Mouse (Mus musculus) retina, postnatal 1 day (tissue): ENCODE measurements around the gene Grin3b.
A peak's percentile ranks its signal among the peaks of the same experiment; 100 is the strongest.

Source experiments
- DNase-seq: peaks from one replicate; pipeline ENCODE4 v3.0.0-alpha.2; 2012

Gene Grin3b

GRCm38 (mm10) chr10:79970415-79971182, at the start of gene Grin3b:
Grin3b (plus strand) TSS chr10:79970715.
- DNase-seq: peak; percentile 28

DNA sequence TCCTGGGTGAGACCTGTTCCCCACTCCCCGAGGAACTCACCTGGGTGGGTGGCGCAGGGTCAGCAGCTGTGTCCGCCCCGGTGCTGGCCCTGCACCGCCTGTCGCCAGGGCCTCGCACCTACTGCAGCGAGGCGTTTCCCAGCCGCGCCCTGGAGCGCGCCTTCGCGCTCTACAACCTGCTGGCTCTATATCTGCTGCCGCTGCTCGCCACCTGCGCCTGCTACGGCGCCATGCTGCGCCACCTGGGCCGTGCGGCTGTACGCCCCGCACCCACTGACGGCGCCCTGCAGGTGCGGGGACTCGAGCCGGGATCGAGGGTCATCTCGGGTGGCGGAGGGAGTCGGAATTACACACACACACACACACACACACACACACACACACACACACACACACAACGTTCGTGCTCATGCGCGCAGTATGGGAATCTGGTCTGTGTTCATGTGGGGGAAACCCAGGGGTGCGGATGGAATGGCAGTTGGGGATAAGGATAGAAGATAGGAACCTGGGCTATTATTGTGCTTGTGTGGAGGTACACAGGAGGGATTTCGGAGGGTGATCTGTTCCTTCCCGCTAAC, 49.5 kb upstream of the Grin3b start, which contains the start of gene R3hdm4:
R3hdm4 (minus strand) TSS at position 251 of the 578 bp plus-strand sequence.
- peak; percentile 60 for DNase-seq

GRCm38 (mm10) chr10:79921572-79921971, 48.9 kb upstream of the Grin3b start:
- DNase-seq: peak; percentile 62

DNA sequence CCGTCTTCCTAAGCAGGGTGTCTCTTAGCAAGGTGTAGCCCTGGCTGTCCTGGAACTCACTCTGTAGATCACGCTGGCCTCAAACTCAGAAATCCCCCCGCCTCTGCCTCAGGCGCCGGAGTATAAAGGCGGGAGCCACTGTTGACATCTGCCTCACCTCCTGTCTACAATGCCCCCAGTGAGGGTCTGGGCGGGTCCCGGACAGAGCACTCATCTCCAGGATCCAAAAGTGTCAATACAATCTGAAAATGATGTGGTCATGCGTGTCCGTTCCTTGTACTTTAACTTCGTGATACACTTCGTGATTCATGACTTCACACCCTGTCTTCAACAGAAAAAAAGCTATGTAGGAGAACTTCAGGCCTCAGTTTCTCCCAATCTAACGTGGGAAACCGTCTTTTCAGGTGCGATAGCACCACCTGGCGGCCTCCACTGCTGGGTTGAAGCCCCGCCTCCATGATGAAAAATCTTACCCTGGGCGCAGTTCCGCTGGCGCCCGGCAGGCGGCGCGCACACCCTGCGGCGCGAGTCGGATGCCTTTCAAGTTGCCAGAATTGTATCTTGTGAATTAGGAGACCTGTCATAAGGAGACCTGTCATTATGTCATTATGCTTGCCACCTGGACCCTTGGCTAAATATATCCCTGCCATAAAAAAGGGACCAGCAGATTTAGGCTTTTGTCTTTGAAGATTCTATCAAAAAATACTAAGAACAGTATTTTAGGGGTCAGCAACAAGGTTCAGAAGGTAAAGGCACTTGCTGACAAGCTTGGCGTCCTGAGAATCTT, 45.3 kb upstream of the Grin3b start:
- DNase-seq: peak; percentile 90

- DNase-seq: no peak
These were observed 44.6 kb upstream of the Grin3b start for GRCm38 (mm10) chr10:79925785-79926490.

DNA sequence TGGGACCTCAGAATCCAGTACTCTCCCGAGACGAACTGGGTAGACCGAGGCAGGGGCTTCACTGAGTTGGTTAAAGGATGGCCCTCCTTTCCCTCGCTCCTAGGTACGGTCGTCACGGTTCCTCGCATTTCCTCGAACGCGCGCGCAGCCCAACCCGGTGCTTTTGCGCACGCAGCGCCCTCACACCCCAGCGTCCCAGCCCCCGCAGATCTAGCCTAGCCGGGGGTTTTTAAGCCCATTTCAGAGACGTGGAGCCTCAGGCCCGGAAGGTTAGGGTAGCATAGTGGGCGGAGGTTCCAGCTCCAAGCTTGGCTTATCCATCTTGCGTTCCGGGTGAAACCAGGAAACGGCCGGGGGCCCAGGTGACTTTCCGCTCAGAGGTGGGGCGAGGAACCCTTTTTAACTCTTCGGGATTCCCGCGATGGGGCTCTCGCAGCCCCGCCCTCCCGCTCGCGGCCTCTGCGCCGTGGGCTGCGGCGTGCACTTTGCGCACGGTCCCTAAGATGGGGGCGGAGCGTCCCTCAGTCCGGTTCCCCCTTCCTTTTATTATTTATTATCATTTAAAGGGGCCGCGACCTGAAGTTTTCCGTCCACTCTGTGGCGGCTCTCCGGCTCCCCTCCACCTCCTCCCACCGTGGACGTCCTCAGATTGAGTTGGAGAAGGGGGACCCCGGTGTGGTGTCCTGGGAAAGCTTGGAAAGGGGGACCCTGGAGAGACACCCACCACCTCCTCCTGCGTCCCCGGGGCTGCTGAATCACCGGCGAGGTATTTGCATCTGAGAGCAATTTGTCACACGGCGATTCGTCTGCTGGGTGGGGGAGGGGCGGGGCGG, 43.8 kb upstream of the Grin3b start, which contains the start of gene Arid3a:
Arid3a (plus strand) TSS at position 553 of the 833 bp plus-strand sequence.
- DNase-seq: peak; percentile 95

DNA sequence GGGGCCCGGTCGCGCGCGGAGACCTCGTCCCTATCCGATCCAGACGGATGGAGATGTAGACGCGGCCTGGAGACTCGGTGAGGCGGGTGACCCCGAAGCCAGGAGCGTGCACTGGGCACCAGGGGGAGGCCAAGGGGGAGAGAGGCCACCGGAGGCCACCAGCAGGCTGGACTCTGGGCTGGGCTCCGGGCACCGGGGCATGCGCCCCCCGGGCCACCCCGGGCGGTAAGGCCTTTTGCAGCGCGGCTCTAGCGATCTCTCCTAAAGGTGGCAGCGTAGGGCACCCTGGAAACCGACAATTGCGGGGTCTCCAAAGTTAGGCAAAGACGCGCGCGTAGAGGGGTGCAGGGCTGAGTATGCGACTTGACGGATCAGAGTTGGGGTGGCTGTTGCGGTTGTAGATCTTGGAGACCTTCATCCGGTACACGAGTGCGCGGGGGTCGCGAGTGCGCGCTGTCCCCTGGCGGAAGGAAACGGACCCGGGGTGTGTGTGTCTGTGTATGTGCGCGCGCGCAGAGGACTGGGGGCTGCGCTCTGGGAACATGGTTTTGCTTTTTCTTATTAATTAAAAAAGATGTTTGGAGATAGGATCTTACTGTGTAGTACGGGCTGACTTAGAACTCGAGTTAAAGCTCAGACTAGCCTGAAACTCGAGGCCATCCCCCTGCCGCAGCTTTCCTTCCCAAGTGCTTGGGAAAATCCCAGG, 43.0 kb upstream of the Grin3b start:
- peak; percentile 74 for DNase-seq

- DNase-seq: peak; percentile 63
These were observed 42.4 kb upstream of the Grin3b start for GRCm38 (mm10) chr10:79928030-79928694.

DNA sequence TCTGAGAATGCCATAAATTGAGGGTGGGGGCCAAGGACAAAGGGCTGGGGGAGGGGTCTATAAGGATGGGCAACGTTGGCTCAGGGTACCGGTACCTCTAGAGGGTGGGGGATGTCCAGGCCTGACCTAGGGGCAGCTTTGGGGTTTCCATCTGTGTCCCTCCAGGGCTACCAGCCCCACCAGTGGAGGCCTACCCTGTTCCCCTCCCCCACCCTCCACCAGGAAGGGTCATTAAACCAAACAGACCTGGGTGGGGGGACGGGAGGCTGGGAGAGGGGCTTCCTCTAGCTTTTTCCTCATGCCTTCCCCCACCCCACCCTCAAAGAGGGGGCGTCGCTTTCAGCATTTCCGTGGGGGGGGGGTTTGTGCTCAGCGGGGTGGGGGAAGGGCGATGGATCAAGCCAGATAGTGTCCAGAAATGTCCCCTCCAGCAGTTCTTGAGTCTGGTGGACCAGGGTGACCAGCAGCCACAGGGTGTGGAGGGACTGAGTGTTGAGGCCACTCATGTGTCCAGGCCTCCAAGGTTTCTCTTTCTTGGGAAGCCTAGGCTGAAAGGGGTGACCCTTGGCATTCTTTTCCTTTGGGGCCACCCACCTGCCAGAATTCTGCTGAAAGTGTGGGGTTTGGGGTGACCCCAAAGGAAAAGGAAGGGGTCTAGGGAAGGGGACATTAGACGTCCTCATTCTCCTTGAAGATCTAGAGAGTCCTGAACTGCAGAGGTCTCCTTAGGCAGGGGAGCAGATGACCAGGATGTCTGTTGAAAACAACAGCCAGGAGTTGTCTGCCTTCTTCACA, 41.4 kb upstream of the Grin3b start:
- DNase-seq: no peak

DNA sequence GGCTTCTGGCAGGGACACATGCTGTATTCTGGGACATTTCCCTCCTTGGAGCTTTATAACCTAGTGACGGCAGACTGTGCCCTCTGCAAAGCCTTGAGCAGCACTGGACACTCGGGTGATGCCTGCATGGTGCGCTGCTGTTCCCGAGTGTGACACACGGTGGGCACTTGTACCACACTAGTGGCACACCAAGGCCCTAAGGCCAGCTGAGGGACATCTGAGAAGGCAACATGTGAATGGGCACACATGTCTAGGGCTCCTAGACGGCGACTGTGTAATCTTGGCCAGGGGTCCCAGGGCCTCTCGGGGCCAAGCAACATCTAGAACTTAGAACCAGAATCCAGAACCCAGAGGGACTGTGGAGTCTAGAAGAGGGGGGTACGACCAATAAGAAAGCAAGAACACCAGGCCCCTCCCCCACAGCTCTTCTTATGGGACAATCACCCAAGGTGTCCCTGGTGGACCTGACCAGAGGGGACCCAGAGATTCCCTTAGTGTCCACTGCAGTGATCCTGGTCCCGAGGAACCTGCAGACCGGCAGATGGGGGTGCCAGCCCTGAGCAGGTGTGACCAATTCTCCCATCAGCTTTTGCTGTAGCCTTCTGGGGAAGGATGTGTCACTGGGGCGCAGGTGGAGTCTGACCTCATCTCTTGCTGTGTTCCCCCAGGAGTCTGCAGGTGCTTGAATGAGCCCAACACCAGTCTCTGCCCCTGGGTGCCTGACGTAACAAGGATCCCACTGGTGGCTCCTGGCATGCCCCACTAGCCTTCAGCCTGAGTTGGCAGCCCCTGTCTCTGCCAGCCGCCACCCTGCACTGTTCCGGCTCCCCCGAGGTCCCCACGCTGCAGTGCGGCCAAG, 40.3 kb upstream of the Grin3b start:
- no peak for DNase-seq

GRCm38 (mm10) chr10:79930826-79931186, 39.7 kb upstream of the Grin3b start:
- DNase-seq: no peak

DNA sequence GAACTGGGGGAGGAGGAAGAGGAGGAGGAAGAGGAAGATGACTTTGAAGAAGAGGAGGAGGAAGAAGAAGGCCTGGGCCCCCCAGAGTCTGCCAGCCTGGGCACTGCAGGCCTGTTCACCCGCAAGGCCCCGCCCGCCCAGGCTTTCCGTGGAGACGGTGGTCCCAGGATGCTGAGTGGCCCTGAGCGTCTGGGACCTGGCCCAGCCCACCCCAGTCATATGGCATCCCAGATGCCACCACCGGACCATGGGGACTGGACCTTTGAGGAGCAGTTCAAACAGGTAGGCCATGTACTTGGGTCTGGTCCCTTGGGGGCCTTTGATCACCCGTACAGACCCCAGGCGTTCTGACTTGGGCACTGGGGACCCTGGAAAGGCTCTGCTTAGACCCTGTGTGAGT, 38.7 kb upstream of the Grin3b start:
- DNase-seq: no peak

GRCm38 (mm10) chr10:79932736-79933135, 37.8 kb upstream of the Grin3b start:
- DNase-seq: peak; percentile 67

DNA sequence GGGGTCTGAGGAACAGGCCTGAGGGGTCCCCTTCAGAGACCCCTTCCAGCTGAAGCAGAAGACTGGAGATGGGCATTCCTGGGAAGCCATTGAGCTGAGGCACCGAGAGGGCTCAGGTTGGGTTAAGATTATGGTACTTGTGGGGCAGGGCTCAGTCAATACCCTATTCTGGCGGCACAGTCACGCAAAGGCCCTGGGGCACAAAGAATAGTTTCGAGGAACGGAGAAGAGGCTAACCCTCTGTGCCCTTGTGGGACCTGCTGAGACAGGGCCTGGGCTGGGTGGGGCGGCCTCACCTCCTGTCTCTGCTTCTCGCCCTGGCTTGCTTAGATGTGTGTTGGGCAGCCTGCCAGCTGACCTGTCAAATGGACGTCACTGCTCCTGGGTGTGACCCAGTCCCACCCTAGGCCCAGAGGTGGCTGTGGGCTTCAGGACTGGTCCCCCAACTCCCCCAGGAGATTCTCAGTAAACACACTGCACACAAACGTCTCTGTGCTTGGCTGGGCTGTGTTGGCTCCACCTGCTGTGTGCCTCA, 37.3 kb upstream of the Grin3b start:
- DNase-seq: no peak

- DNase-seq: no peak
These were observed 36.7 kb upstream of the Grin3b start for GRCm38 (mm10) chr10:79933861-79934260.

DNA sequence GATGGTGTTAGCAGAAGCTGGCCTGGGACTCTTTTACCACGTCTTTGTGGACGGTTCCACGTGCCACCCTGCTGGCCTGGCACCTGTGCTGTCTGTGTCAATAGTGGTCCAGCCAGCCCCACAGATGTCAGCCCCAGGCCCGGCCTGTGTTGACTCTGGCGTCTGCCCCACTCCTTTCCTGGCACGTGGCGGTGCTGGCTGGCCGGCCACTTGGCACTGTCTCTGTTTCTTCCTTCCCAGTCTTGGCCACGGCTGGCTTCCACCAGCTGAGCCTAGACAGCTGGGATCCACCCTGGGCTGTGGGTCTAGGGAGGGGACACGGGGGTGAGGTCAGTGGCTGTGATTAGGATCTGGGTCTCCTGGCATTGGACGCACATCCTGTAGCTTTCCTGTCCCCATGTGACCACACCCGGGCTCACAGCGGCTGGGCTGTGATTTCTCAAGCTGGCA, 36.2 kb upstream of the Grin3b start:
- DNase-seq: no peak

- no peak for DNase-seq
These were observed 35.5 kb upstream of the Grin3b start for GRCm38 (mm10) chr10:79934794-79935569.
